Mouse (Mus musculus) adrenal gland, postnatal 36 days (tissue): ENCODE data around the gene Abca2. TPM values are rescaled to one million over a fixed set of nuclear protein-coding genes. Genes with fewer than 3 reads are reported as not detected.
"Not testable (repeated sequence)": the region's sequence is repeated elsewhere in the genome, so short reads cannot be mapped to it uniquely, and the experiment has no call there.

Source experiments
- DNase-seq, 2 experiments: peaks; one replicate each; pipeline ENCODE4 v3.0.0; 2021; ENCODE audit warnings: mixed read lengths in 1 of 2
- long read RNA-seq, 2 experiments: library from polyadenylated mRNA; stranded (forward); transcript quantifications; one replicate each; pipeline ENCODE4 v2.0.0; 2021; ENCODE audit warnings: borderline sequencing depth in 2 of 2
- total RNA-seq, 2 experiments: library from RNA; stranded (reverse); gene quantifications; 2 replicates each; pipeline ENCODE4 v1.2.3; 2021

The Abca2 gene
- 10 to 100 TPM; 29.7 to 36.4 TPM for total RNA-seq
- long read RNA-seq, experiment 1, partial matches to known transcripts = 5 of 5 reads
- long read RNA-seq, experiment 1, other reads (novel, unspliced or antisense) = 0 of 5 reads
- long read RNA-seq, experiment 2, partial matches to known transcripts = 5 of 7 reads
- long read RNA-seq, experiment 2, other reads (novel, unspliced or antisense) = 2 of 7 reads

- peak; percentile 96 to 98 for DNase-seq
Observed at GRCm38 (mm10) chr2:25428442-25429236, at the start of gene Abca2. TSS of gene Abca2 (plus strand) at chr2:25428703.

- DNase-seq = no peak
Observed at GRCm38 (mm10) chr2:25384492-25384891, 44.0 kb upstream of the Abca2 start.

- DNase-seq = no peak
Observed at GRCm38 (mm10) chr2:25391266-25391665, 37.2 kb upstream of the Abca2 start.

GRCm38 (mm10) chr2:25394281-25395221 is 34.0 kb upstream of the Abca2 start:
- DNase-seq = no peak

GRCm38 (mm10) chr2:25395721-25396596 is 32.5 kb upstream of the Abca2 start, which contains the start of gene Entpd2:
TSS of gene Entpd2 (plus strand) at chr2:25395874.
- peak; percentile 39 to 50 for DNase-seq

GRCm38 (mm10) chr2:25396597-25396983 is 31.9 kb upstream of the Abca2 start:
- DNase-seq = no peak

- DNase-seq = no peak
Observed at GRCm38 (mm10) chr2:25397010-25397409, 31.5 kb upstream of the Abca2 start.

GRCm38 (mm10) chr2:25398065-25398464 is 30.4 kb upstream of the Abca2 start:
- no peak for DNase-seq

GRCm38 (mm10) chr2:25399051-25399450 is 29.5 kb upstream of the Abca2 start, which contains the start of gene Npdc1:
TSS of gene Npdc1 (plus strand) at chr2:25399351.
- no peak for DNase-seq

GRCm38 (mm10) chr2:25400291-25400690 is 28.2 kb upstream of the Abca2 start:
- DNase-seq = no peak

GRCm38 (mm10) chr2:25400764-25401163 is 27.7 kb upstream of the Abca2 start:
- peak; percentile 78 to 87 for DNase-seq

- DNase-seq = peak; percentile 68 to 80
Observed at GRCm38 (mm10) chr2:25402377-25402971, 26.0 kb upstream of the Abca2 start.

- peak; percentile 84 to 86 for DNase-seq
Observed at GRCm38 (mm10) chr2:25402972-25403601, 25.4 kb upstream of the Abca2 start.

- DNase-seq = no peak
Observed at GRCm38 (mm10) chr2:25403994-25404393, 24.5 kb upstream of the Abca2 start.

GRCm38 (mm10) chr2:25408908-25409307 is 19.6 kb upstream of the Abca2 start:
- DNase-seq = no peak

- DNase-seq = not testable (repeated sequence)
Observed at GRCm38 (mm10) chr2:25413436-25413835, 15.1 kb upstream of the Abca2 start.

GRCm38 (mm10) chr2:25417426-25417825 is 11.1 kb upstream of the Abca2 start:
- peak in 1 of 2 experiments; percentile 37 for DNase-seq

GRCm38 (mm10) chr2:25421896-25422295 is 6.6 kb upstream of the Abca2 start:
- peak; percentile 46 to 68 for DNase-seq

GRCm38 (mm10) chr2:25422587-25423410 is 5.7 kb upstream of the Abca2 start, which contains the start of gene Fut7:
TSS of gene Fut7 (plus strand) at chr2:25423267.
- DNase-seq = peak in 1 of 2 experiments; percentile 15
